Mouse (Mus musculus): ENCODE measurements around the gene Usp2. TPM values are rescaled to one million over a fixed set of nuclear protein-coding genes. Genes with fewer than 3 reads are reported as not detected.
"Not testable (repeated sequence)": the region's sequence is repeated elsewhere in the genome, so short reads cannot be mapped to it uniquely, and the experiment has no call there.

Gene Usp2
- polyA plus RNA-seq, 1 experiment = 7.2 TPM

GRCm38 (mm10) chr9:44108269-44109055 lies 41.6 kb downstream of the Usp2 start:
- H3K27ac ChIP-seq (replicated peaks; ENCODE audit: low read depth, low read length) = no peak overlapping the region
- H3K4me3 ChIP-seq (ENCODE audit: insufficient read depth, low read depth, low read length) = 0 out of 2 replicates have a peak overlapping the region, but pooled peaks have one; percentile 48
- H3K4me1 ChIP-seq (ENCODE audit: control insufficient read depth, insufficient read depth, insufficient read length, low read length) = peaks cover 6% of the 10 kb centered on the region; the same call in 1 of the 2 replicates

DNA sequence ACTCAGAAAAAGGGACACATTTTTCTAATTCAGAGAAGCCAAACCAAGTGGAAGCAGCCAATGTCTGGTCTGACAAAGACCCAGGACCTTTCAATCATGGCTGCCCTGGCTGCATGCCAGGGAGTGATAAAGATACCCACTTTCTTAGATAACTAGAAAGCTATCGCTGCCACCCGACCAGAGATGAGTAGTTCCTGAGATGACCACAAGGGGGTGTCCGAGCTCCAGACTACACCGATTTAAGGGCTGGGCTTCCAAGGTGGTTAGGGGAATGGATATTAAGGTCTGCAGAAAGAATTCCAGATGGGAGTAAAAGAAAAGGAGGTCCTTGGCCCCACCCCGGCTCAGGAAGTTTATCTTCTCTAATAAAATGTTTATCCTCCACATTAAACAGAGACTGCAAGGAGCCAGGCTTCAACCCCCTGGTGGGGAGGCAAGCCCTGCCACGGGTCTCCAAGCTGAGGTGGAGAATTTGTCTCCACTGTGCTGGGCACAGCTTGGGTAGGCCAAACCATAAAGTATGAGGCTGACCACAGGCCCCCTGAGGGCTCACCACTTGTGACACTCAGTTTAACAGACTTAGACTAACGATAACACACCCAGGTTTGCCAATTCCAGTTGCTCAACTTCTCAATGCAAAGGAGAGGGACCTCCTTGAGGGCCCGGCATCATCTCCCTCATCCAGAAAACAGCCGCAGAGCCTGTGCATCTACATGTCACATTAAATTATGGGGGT lies 42.7 kb downstream of the Usp2 start:
- H3K27ac ChIP-seq (replicated peaks; ENCODE audit: low read depth, low read length) = no peak overlapping the region
- H3K4me3 ChIP-seq (ENCODE audit: insufficient read depth, low read depth, low read length) = no peak overlapping the region
- peaks cover 6% of the 10 kb centered on the region; the same call in 1 of the 2 replicates for H3K4me1 ChIP-seq (ENCODE audit: control insufficient read depth, insufficient read depth, insufficient read length, low read length)

DNA sequence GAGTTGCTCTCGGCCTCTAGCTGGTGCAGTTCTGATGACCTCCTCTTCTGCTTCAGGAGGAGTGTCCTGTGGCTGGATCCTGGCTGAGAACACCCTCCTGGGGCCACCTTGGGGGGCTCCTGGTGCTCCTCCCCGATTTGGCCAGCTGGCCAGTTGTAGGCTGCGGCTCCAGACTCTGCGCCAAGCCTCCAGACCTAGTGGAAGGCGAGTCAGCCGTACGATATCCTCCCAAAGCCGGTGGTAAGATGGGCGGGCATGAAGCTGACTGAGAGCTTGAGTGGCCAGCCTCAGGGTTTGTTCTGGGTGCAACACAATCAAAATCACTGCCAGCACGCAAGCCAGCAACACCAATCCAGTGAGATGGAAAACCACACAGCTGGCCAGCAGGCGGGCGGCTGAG lies 45.1 kb downstream of the Usp2 start:
- H3K4me1 ChIP-seq (ENCODE audit: control insufficient read depth, insufficient read depth, insufficient read length, low read length); H3K27ac ChIP-seq (replicated peaks; ENCODE audit: low read depth, low read length); H3K4me3 ChIP-seq (ENCODE audit: insufficient read depth, low read depth, low read length): not testable (repeated sequence)

DNA sequence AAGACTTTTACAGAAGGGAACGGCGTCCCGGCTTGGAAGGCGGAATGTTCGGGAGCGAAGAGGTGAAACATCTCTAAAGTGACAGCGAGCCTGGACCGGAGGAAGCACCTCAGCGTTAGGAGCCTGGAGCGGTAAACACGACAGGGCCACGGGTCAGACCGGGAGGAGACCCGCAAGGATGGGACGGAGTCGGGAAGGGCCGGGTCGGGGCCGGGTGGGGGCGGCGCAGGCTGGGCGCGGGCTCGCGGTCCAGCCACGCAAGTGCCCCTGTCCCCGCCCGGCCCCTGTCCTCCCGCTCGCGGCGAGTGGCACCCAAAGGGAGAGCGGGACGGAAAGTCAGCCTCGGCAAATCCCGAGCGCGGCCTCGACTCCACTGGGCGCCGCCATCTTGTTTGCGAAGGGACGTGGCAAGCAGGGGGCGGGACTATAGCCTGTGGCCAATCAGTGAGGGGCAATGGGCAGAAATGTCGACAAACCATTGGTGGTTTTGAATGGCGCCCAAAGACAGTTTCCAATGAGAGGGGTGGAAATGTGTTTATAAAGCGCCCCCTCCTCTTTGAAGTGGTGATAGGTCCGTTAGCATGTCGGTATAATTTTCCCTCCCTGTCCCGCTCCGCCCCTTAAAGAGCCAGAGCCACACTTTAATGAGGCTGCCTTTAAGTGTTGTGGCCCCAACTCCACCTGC lies 46.4 kb downstream of the Usp2 start, which contains the start of the genes Gm49380 and Rnf26:
Gm49380 (minus strand) TSS at position 396 of the 685 bp plus-strand sequence.
Rnf26 (minus strand) TSS at position 413 of the 685 bp plus-strand sequence.
- peak within 1 kb of the TSS; percentile 59 for H3K4me3 ChIP-seq (ENCODE audit: insufficient read depth, low read depth, low read length)
- no peaks in the 10 kb centered on the region for H3K4me1 ChIP-seq (ENCODE audit: control insufficient read depth, insufficient read depth, insufficient read length, low read length)
- H3K27ac ChIP-seq (replicated peaks; ENCODE audit: low read depth, low read length) = no peak within 1 kb of the TSS

DNA sequence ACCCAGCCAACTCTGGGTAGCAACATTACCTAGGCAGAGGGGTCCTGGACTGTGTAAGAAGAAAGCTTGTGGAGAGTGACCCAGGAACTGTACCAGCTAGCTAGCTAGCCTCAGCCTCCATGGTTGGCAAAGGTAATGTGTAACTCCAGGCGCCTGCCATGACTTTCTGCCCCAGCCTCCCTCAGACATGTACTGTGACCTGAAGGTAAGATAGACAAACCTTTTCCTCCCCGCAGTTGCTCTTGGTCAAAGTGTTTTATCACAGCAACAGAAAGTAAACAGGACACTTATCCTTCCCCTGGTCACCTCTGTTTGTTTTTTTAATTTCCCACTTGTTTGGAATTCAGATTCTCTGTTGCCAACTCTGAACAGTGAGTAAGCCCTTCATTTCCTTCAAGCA lies 47.6 kb downstream of the Usp2 start:
- H3K27ac ChIP-seq (replicated peaks; ENCODE audit: low read depth, low read length) = no peak overlapping the region
- H3K4me3 ChIP-seq (ENCODE audit: insufficient read depth, low read depth, low read length) = no peak overlapping the region
- H3K4me1 ChIP-seq (ENCODE audit: control insufficient read depth, insufficient read depth, insufficient read length, low read length) = no peaks in the 10 kb centered on the region

DNA sequence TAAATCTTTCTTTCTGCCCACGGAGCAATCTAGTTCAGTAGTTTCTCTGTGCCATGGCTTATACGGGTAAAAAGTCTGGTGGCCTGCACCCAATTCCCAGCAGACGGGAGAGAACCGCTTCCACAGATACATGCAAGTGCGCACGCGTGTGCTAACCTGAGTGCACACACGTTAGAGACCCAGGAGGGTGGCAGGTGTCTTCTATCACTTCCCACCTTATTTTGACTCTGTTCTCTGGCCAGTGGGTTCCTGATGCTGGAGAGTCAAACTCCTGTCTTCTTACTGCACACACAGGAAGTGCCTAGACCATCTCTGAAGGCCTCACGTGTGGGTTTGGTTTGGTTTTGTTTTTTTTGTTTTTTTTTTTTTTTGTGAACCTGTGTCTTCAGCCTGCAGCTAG lies 48.8 kb downstream of the Usp2 start:
- Histone ChIP-seq H3K27ac (replicated peaks; ENCODE audit: low read depth, low read length) (no peak overlapping the region), H3K4me1 (ENCODE audit: control insufficient read depth, insufficient read depth, insufficient read length, low read length) (no peaks in the 10 kb centered on the region), H3K4me3 (ENCODE audit: insufficient read depth, low read depth, low read length) (no peak overlapping the region)

- Histone ChIP-seq H3K27ac (replicated peaks; ENCODE audit: low read depth, low read length) (no peak overlapping the region), H3K4me3 (ENCODE audit: insufficient read depth, low read depth, low read length) (no peak overlapping the region), H3K4me1 (ENCODE audit: control insufficient read depth, insufficient read depth, insufficient read length, low read length) (no peaks in the 10 kb centered on the region)
These were observed 49.4 kb downstream of the Usp2 start for GRCm38 (mm10) chr9:44116182-44116581.

GRCm38 (mm10) chr9:44119011-44119410 lies 52.2 kb downstream of the Usp2 start:
- H3K4me1 ChIP-seq (ENCODE audit: control insufficient read depth, insufficient read depth, insufficient read length, low read length) = no peaks in the 10 kb centered on the region
- no peak overlapping the region for H3K4me3 ChIP-seq (ENCODE audit: insufficient read depth, low read depth, low read length)
- no peak overlapping the region for H3K27ac ChIP-seq (replicated peaks; ENCODE audit: low read depth, low read length)

- no peaks in the 10 kb centered on the region for H3K4me1 ChIP-seq (ENCODE audit: control insufficient read depth, insufficient read depth, insufficient read length, low read length)
- no peak overlapping the region for H3K4me3 ChIP-seq (ENCODE audit: insufficient read depth, low read depth, low read length)
- H3K27ac ChIP-seq (replicated peaks; ENCODE audit: low read depth, low read length) = no peak overlapping the region
These were observed 53.2 kb downstream of the Usp2 start for GRCm38 (mm10) chr9:44119948-44120465.

GRCm38 (mm10) chr9:44124317-44124716 lies 57.5 kb downstream of the Usp2 start:
- H3K4me3 ChIP-seq (ENCODE audit: insufficient read depth, low read depth, low read length) = no peak overlapping the region
- peaks cover 13% of the 10 kb centered on the region for H3K4me1 ChIP-seq (ENCODE audit: control insufficient read depth, insufficient read depth, insufficient read length, low read length)
- H3K27ac ChIP-seq (replicated peaks; ENCODE audit: low read depth, low read length) = no peak overlapping the region

GRCm38 (mm10) chr9:44125026-44125425 lies 58.2 kb downstream of the Usp2 start:
- Histone ChIP-seq H3K4me3 (ENCODE audit: insufficient read depth, low read depth, low read length) (no peak overlapping the region), H3K4me1 (ENCODE audit: control insufficient read depth, insufficient read depth, insufficient read length, low read length) (peaks cover 13% of the 10 kb centered on the region), H3K27ac (replicated peaks; ENCODE audit: low read depth, low read length) (no peak overlapping the region)

GRCm38 (mm10) chr9:44125546-44126428 lies 59.0 kb downstream of the Usp2 start:
- Histone ChIP-seq H3K27ac (replicated peaks; ENCODE audit: low read depth, low read length) (peak overlapping the region; percentile 85), H3K4me3 (ENCODE audit: insufficient read depth, low read depth, low read length) (no peak overlapping the region), H3K4me1 (ENCODE audit: control insufficient read depth, insufficient read depth, insufficient read length, low read length) (peaks cover 15% of the 10 kb centered on the region)

- H3K4me1 ChIP-seq (ENCODE audit: control insufficient read depth, insufficient read depth, insufficient read length, low read length) = peaks cover 15% of the 10 kb centered on the region
- H3K4me3 ChIP-seq (ENCODE audit: insufficient read depth, low read depth, low read length) = no peak overlapping the region
- peak overlapping the region; percentile 85 for H3K27ac ChIP-seq (replicated peaks; ENCODE audit: low read depth, low read length)
These were observed 59.9 kb downstream of the Usp2 start for GRCm38 (mm10) chr9:44126746-44127145.

DNA sequence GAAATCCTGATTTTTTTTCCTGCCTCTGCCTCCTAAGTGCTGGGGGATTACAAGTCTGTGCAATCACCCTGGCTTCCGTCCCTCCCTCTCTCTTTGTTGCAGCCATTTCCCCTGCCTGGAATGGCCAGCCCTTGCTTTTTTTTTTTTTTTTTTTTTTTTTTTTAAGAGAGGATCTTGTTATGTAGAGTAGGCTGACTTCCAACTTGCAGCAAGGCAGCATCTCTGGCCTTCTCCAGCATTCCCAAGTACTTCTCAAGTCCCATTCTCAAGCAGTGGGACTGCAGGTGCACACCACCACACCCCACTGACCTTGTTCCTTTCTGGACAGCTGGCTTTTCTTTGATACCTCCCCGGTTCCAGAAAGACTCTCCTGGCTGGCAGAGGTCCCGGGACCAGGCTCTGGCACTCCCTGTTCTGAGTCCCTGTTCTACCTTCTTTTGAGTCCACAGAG lies 60.6 kb downstream of the Usp2 start:
- peak overlapping the region; percentile 87 for H3K27ac ChIP-seq (replicated peaks; ENCODE audit: low read depth, low read length)
- H3K4me1 ChIP-seq (ENCODE audit: control insufficient read depth, insufficient read depth, insufficient read length, low read length) = peaks cover 15% of the 10 kb centered on the region

More for the DNA sequence above, 60.6 kb downstream of the Usp2 start:
- no peak overlapping the region for H3K4me3 ChIP-seq (ENCODE audit: insufficient read depth, low read depth, low read length)
